Mouse (Mus musculus) adrenal gland (tissue): ENCODE results near the gene Nsg2.

Source experiments
- intact Hi-C: fragments of 180-260 bp; cut with DNase I; formaldehyde crosslinking; loops from one replicate; pipeline ENCODE4 v1.15.1; 2025

The Nsg2 gene

DNA sequence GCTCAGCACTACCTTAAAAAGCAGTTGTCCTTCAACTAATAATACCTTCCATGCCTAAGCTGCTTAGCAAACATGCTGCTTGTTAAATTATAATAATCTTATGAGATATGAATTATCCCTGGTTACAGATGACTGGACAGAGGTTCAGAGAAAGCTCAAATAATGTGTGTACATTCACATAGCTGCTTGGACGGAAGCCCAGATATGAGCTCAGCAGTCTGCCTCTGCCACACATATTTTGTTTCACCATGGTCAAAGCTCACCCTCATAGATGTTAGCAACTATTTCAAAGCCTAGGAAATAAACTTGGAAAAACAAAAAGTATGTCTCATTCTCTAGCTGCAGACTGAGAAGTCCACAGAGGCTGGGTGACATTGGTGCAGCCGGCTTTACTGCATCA lies 74.9 kb downstream of the Nsg2 start:
- intact Hi-C loops = no loop called here

- intact Hi-C loops = no loop called here
These were observed 83.2 kb downstream of the Nsg2 start for GRCm38 (mm10) chr11:32083462-32083861.

GRCm38 (mm10) chr11:32086525-32086924 lies 86.3 kb downstream of the Nsg2 start:
- intact Hi-C loops = no loop called here

DNA sequence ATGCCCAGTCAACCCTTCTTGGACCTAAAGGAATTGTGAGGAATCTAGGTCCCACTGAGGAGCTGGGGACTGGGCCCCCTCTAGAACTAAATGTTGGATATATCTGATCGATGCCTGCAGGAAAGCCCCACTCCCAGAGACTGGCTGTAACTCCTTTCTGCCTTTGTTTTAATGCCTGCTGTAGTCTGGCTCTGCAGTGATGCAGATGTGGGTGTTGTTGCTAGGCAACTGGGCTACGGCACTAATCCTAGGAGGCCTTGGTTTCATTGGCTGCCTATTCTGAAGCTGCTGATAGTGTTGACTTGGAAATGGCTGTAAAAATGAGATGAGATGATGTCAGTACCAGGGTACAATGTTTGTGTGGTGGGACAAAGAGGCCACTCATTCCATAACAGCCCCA lies 87.1 kb downstream of the Nsg2 start:
- intact Hi-C loops = no loop called here

DNA sequence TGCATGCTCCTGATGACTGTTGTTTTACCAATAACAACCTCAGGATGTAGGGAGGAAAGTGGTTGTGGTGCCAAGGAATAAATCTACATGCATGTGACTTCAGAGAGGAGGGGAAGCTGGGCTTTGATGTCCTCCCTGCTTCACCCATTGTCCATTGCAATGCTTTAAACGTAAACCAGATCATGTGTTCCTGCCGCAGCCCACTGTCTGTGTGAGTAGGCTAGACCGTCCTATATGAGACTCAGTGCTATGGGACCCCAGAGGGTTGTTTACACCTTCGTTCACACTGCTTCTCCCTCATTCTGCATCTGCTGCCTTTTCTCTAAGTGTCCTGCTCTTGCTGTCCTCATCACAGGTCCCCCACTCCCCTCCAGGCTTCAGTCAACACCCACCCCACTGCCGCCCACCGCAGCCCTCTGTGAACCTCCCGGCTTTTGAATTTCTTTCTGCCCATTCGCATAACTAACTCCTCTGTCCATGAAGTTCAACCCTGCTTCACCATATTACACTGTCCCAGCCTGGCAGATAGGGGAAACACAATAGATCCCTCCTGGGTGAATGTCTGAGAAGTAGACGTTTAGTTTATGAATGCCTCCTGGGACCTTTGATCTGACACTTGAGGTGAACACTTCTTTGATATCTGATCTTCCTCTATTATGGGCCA lies 87.6 kb downstream of the Nsg2 start:
- intact Hi-C loops = no loop called here

GRCm38 (mm10) chr11:32095793-32096192 lies 95.5 kb downstream of the Nsg2 start:
- intact Hi-C loops = no loop called here

- intact Hi-C loops = no loop called here
These were observed 96.1 kb downstream of the Nsg2 start for GRCm38 (mm10) chr11:32096346-32096745.

DNA sequence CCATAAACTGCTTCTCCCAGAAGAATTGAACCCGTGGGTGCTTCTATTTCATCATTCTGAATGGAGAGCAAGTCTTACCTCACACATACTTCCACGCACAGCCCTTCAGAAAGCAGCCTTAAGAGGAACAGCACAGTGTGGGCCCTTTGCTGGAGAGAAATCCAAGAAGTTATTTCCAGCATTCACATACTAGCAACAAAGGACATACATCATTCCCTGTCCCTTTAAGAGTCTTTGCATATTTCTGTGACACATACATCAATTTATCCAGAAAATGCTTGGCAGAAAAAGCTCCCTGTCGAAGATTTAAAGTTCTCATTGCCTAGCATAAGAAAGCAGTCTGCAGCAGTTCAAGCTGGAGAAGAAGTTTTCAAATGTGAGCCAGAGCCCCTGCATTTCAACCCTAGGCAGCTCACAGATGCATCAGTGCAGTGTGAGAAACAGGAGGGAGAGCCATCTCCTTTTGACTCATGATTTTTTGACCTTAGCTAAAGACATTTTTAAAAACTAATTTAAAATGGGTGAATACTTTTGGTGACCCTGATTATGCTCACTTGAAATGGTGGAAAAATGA lies 100.9 kb downstream of the Nsg2 start:
- intact Hi-C loops = no loop called here

GRCm38 (mm10) chr11:32102976-32103375 lies 102.7 kb downstream of the Nsg2 start:
- intact Hi-C loops = no loop called here

GRCm38 (mm10) chr11:32104406-32105116 lies 104.3 kb downstream of the Nsg2 start:
- intact Hi-C loops = no loop called here

DNA sequence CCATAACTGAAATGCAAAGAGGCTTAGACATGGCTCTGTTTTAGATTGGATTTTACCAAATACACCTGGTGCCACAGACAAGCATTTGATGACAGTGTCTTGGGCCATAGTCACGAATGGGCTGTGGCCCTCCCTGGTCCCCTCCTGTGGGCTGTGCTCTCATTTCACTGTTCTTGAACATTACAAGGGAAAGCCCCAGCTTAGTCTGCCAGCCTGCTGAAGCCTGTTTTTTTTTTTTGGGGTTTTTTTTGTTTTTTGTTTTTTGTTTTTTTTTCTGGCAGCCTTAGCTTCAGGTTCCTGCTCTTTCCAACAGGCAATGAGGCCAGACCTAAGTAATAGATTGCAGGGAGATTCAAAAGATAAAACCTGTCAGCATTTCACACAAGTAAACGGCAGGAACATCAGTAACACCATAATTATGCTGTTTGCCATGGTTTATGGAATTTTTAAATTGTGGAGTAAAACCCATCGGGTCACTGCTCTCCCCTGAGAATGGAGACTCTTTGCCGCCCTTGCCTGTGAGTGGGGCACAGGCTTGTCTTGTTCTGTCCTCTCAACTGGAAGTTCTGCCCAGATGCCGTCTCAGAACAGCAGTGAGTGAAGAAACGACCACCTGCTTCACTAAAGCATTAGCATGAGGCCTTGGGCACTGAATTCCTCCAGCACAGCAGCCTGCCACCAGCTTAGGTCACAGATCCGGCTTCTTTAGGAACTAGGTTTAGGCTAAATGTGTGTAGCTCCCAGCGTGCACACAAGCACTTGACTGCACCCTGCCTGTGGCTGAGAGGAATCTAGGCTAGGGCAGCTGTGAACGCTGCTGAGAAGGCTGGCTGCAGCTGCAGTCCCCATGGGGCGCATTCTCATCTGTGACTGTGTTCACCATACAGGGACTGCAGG lies 105.7 kb downstream of the Nsg2 start:
- intact Hi-C loops = no loop called here

- intact Hi-C loops = no loop called here
These were observed 106.4 kb downstream of the Nsg2 start for GRCm38 (mm10) chr11:32106647-32106985.

DNA sequence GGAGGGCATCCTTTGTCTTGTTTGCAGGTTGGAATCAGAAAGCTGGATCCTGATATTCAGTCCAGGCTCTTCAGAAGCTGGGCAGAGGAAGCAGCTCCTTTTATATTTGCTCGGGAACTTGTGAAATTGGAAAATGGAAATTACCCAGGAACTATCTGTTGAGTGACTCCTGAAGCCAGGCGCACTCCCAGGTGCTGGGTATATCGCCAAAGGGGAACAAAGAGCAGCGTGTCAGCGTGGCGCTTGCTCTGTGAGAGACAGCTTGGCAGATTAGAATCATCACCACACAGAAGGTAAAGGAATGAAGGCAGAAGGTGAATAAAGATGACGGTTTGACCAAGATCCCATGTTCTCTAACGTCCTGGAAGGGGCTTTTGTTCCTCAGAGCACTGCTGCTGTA lies 108.2 kb downstream of the Nsg2 start:
- intact Hi-C loops = no loop called here
